Mouse (Mus musculus) c-Kit-positive CD71-negative TER-119-negative erythroid progenitor cells, embryonic 14.5 days (primary cell): Measurements from ENCODE around the gene Zfp455.
"Not testable (repeated sequence)": the region's sequence is repeated elsewhere in the genome, so short reads cannot be mapped to it uniquely, and the experiment has no call there.

Experiments used
- DNase-seq: peaks from one replicate; pipeline ENCODE4 v3.0.0-alpha.2; 2013; ENCODE audit warnings: low read depth

Zfp455 gene

GRCm38 (mm10) chr13:67194340-67194894 lies at the start of gene Zfp455:
Gene Zfp455, plus strand, starts transcription at chr13:67194506.
- DNase-seq = peak; percentile 63

GRCm38 (mm10) chr13:67166122-67166521 lies 28.2 kb upstream of the Zfp455 start:
- DNase-seq = not testable (repeated sequence)

- DNase-seq = peak; percentile 23
Observed at GRCm38 (mm10) chr13:67172991-67173722, 21.1 kb upstream of the Zfp455 start, which contains the start of gene Rsl1. Gene Rsl1, plus strand, starts transcription at chr13:67173182.

GRCm38 (mm10) chr13:67173723-67174055 lies 20.6 kb upstream of the Zfp455 start:
- no peak for DNase-seq

GRCm38 (mm10) chr13:67201656-67202055 lies 7.3 kb downstream of the Zfp455 start:
- DNase-seq = no peak

GRCm38 (mm10) chr13:67214015-67214607 lies 19.8 kb downstream of the Zfp455 start:
- DNase-seq = no peak
